Mouse (Mus musculus) lung, postnatal 0 days (tissue): ENCODE measurements around the gene Pla2g12b.

ENCODE experiments used
- CTCF ChIP-seq: IDR thresholded peaks from 2 replicates; pipeline ENCODE4 v1.5.1; 2016; ENCODE audit warnings: antibody characterized with exemption, mild to moderate bottlenecking
- EP300 ChIP-seq: IDR thresholded peaks from 2 replicates; pipeline ENCODE4 v1.6.1; 2016; ENCODE audit warnings: antibody characterized with exemption, mild to moderate bottlenecking, control low read depth

DNA sequence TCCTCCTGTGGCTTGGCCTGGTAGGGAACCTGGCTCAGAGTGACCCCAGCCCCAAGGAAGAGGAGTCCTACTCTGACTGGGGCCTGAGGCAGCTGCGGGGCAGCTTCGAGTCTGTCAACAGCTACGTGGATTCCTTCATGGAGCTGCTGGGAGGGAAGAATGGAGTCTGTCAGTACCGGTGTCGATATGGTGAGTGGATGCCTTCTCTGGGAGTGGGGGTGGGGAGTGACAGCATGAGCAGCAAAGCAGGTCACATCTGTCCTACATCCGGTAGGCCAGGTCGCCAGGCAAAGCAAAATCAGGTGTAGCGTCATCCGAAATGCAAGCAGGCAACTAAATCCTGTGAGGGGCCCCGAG lies 311 bp downstream of the Pla2g12b start:
- TF ChIP-seq CTCF, result no peak
- no peak for TF ChIP-seq EP300
